Mouse (Mus musculus): ENCODE data around the gene Pfkl. TPM values are rescaled to one million over a fixed set of nuclear protein-coding genes. Genes with fewer than 3 reads are reported as not detected.
"Not testable (repeated sequence)": the region's sequence is repeated elsewhere in the genome, so short reads cannot be mapped to it uniquely, and the experiment has no call there.

The Pfkl gene
- total RNA-seq, 2 experiments from 2014 or later = 6.0 to 8.6 TPM

DNA sequence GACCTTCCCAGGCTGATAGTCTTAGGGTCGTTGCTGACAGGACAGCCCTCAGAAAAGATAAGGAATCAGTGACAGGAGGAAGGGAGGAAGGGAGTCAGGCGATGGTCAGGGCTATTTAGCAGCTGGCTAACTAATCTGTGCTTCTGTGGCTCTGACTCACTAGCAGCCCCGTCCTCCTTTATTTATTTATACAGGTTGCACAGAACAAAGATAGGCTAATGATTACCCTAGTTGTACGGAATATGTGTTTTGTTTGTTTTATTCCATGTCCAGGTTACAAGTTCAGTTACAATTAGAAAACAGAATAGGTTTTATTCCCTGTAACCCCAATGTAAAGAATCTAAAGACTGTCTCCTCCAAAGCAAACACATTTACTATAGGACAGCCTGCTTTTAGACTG, 34.2 kb downstream of the Pfkl start:
- no peak for DNase-seq
- intact Hi-C loops (cut with DNase I) = no loop called here

DNA sequence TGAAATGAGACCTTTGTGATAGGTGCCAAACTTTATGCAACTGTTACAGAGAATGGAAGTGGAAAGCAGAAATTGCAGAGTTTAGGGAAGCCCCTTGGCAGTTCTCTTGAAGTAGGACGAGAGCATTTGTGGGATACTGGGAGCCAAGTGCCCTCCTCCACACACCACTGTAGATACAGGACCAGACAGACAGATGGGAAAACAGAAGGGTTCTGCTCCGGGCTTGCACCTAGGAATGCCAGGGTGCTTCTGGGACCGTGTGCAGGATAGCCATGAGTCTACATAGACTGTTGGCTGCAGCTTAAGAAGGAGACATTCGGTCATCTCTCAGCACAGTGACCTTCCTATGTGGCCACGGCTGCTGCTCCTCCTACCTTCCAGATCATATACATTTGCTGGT, 35.1 kb downstream of the Pfkl start:
- no peak for DNase-seq
- intact Hi-C loops (cut with DNase I) = no loop called here

- intact Hi-C loops (cut with DNase I) = no loop called here
Measured at GRCm38 (mm10) chr10:77974323-77974722, 35.6 kb downstream of the Pfkl start.

DNA sequence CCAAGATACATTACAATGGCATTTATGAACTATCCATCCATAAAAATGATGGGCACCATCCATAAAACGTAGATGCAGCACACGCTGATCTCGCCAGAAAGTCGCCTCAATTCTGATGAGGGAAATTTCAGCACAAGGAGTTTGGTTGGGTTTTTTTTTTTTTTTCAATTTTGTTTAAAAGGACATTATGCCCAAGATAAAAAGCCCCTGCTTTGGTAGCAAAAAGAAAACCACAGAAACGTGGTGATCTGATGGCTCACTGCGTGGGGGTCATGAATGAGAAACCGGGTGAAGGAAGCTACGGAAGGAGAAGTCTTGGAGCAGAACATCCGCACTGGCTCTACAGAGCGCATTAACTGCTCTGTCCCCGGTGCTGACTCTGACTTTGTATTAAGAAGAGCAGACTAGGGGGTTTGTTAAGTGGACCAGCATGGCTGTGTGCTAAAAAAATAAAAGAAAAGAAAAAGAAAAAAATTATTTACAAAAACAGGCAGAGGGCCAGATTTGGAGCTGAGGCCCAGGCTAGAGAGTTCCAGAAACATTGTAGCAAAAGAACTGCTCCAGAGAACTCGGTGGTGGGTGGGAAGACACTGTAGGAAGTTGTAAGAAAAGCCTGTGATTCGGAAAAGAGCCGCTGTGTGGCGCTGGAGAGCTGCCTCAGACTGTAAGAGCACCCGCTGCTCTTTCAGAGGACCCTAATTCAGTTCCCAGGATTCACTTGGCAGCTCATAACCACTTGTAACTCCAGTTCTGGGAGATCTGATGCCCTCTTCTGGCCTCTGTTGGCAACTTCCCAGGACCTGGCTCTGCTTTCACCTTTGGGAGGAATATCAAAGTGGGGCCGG, 38.0 kb downstream of the Pfkl start:
- intact Hi-C loops (cut with DNase I) = no loop called here
- no peak for DNase-seq

More at GRCm38 (mm10) chr10:77974323-77974722, 35.6 kb downstream of the Pfkl start:
- no peak for DNase-seq

- intact Hi-C loops (cut with DNase I) = no loop called here
- DNase-seq = no peak
Measured at GRCm38 (mm10) chr10:77971191-77971590, 38.7 kb downstream of the Pfkl start.

DNA sequence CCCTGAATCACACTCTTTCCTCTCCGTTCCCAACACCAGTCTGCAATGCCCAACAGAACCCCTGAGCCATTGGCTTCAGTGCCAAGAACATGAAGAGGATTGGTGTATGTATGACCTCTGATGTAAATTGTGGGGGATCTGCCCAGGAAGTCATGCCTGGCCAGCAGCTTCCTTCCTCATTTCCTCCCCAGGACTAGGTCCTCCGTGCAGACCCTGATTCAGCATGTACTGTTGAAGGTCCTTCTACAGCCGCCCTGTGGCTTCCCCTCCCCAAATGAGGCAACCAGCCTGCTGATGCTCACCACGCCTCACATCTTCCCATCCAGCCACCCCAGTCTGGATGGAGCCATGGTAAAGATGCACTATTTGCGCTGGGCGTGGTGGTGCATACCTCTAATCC, 39.4 kb downstream of the Pfkl start, which contains the start of gene Trpm2:
Gene Trpm2 (minus strand): TSS at position 83 of the 400 bp plus-strand sequence.
- DNase-seq = no peak
- intact Hi-C loops (cut with DNase I) = no loop called here

DNA sequence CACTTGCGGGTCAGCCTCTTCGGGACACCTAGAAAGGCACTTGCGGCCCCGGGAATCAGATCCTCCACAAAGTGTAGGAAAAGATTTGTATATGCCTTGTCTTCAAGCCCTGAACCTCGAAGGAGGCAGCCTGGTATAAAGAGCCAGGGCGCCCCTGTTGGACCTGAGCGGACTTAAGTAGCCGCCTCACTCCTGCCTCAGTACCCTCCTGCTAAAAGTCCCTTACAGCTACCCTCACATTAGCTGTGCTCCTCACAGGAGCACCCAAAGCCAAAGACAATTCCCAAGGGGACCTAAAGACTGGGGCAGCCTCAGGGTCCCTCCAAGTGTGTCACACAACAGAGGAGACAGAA, 39.9 kb downstream of the Pfkl start:
- DNase-seq = no peak
- intact Hi-C loops (cut with DNase I) = no loop called here

GRCm38 (mm10) chr10:77969274-77969972, 40.5 kb downstream of the Pfkl start:
- intact Hi-C loops (cut with DNase I) = no loop called here
- DNase-seq = no peak

DNA sequence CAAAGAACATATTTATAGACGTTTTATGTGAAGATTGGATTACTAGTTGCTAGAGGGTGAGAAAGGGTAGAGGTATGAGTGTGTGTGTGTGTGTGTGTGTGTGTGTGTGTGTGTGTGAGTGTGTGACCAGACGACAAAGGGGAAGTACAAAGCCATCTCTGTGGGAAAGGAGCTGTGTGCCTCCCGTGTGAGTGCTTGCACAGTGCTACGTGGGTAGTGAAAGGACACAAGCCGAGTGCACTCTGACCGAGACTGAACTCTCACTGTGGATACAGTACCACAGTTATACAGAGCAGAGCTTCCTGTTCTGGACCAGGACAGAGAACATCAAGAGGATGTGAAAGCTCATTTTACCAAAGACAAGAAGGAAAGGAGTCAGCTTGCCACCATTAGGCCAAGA, 45.9 kb downstream of the Pfkl start:
- intact Hi-C loops (cut with DNase I) = no loop called here
- DNase-seq = no peak

DNA sequence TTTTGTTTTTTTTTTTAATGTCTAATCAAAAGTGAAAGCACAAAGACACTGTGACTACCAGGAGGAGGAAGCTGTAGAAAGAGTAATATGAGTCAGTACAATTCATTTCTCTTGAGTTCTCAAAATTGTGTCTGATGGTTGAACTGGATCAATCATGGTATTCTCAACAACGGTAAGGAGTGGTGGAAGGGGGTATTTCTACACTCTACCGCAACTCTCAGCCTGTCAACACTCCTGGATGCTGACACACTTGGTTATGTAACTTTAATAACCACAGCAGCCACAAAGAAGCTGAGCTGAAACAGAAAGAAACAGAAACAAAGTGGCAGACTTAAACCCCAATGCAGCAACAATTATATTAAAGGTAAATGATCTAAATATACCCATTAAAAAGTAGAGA, 47.2 kb downstream of the Pfkl start:
- intact Hi-C loops (cut with DNase I) = no loop called here
- no peak for DNase-seq

- DNase-seq; intact Hi-C loops (cut with DNase I): not testable (repeated sequence)
Measured at GRCm38 (mm10) chr10:77950468-77950867, 59.4 kb downstream of the Pfkl start.

DNA sequence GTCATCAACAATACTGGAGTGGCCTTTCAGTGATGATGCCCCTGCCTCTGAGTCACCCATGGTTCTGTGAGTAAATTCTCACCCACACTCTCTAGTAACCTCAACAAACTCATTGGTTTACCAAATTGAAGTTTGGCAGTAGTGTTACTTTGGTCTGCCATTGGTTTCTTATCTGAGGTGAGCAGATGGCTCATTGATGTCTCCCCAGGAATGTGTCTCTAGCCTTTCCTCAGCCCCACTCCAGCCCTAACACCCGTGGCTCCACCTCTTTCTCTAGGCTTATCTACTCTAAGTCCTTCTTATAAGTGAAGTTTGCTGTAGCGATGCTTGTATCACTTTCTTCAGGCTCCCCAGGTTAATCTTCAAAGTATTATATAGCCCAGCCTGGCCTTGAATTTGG, 70.2 kb downstream of the Pfkl start:
- DNase-seq = no peak
- intact Hi-C loops (cut with DNase I) = loop anchor here (5.0 kb wide), 1 partner anchor 232 kb away; the partner anchor contains the start of gene Gm10272

Other genes with a start within 250 kb of the Pfkl start
- gene Gm3238, start 238.8 kb downstream of the Pfkl start, total RNA-seq (2021) = not detected
- not detected for gene Gm7138, start 233.1 kb downstream of the Pfkl start, total RNA-seq (2021)
- gene Gm3250, start 227.5 kb downstream of the Pfkl start, total RNA-seq (2021) = not detected
- not detected for gene Gm7137, start 221.9 kb downstream of the Pfkl start, total RNA-seq (2021)
- not detected for gene Gm9639, start 215.0 kb downstream of the Pfkl start, total RNA-seq (2021)
- not detected for gene Gm19668, start 210.9 kb downstream of the Pfkl start, total RNA-seq (2021)
- not detected for gene Gm9507, start 198.2 kb downstream of the Pfkl start, total RNA-seq (2021)
- gene Gm2696, start 195.4 kb downstream of the Pfkl start, total RNA-seq (2021) = not detected
- gene Krtap10-4, start 183.0 kb downstream of the Pfkl start, total RNA-seq (2021) = not detected
- gene Krtap10-10, start 174.1 kb downstream of the Pfkl start, total RNA-seq (2021) = not detected
- not detected for gene Gm36176, start 163.3 kb downstream of the Pfkl start, total RNA-seq (2021)
- not detected for gene Gm10318, start 157.2 kb downstream of the Pfkl start, total RNA-seq (2021)
- not detected for gene Gm3285, start 148.1 kb downstream of the Pfkl start, total RNA-seq (2021)
- under 1 TPM; 0.08 to 0.17 TPM for gene Lrrc3, start 107.5 kb downstream of the Pfkl start, total RNA-seq (2021)
- gene Trpm2, start 39.5 kb downstream of the Pfkl start, total RNA-seq (2021) = under 1 TPM; 0.10 to 0.89 TPM
- 1 to 10 TPM; 3.1 to 4.5 TPM for gene 1810043G02Rik, start 31.6 kb downstream of the Pfkl start, total RNA-seq (2021)
- not detected for gene Dnmt3l, start 31.9 kb upstream of the Pfkl start, total RNA-seq (2021)
- not detected for gene Aire, start 33.5 kb upstream of the Pfkl start, total RNA-seq (2021)
- 1 to 10 TPM; 1.2 to 1.6 TPM for gene Icosl, start 59.2 kb upstream of the Pfkl start, total RNA-seq (2021)
- 100 to 1,000 TPM; 207 to 245 TPM for gene D10Jhu81e, start 159.7 kb upstream of the Pfkl start, total RNA-seq (2021)
- 1 to 10 TPM; 7.6 to 9.9 TPM for gene Pwp2, start 175.1 kb upstream of the Pfkl start, total RNA-seq (2021)
- 10 to 100 TPM; 32.7 to 33.1 TPM for gene Trappc10, start 234.6 kb upstream of the Pfkl start, total RNA-seq (2021)

Measured in gastrocnemius, postnatal 36 days (tissue).